Mouse (Mus musculus) gastrocnemius, postnatal 4 days (tissue): ENCODE data around the gene Gjb4. TPM values are rescaled to one million over a fixed set of nuclear protein-coding genes. Genes with fewer than 3 reads are reported as not detected.

Experiments
- DNase-seq, 2 experiments: peaks; one replicate each; pipeline ENCODE4 v3.0.0; 2021 to 2022; ENCODE audit warnings: low spot score in 2 of 2, mixed read lengths in 2 of 2
- total RNA-seq, 2 experiments: library from RNA; stranded (reverse); gene quantifications; 2 replicates each; pipeline ENCODE4 v1.2.3; 2021

Gene Gjb4
- total RNA-seq, 2 experiments from 2014 or later: not detected

GRCm38 (mm10) chr4:127352594-127352993, 1.3 kb downstream of the Gjb4 start:
- DNase-seq: no peak

GRCm38 (mm10) chr4:127349560-127350300, 4.2 kb downstream of the Gjb4 start:
- DNase-seq: no peak

- DNase-seq: no peak
Measured at GRCm38 (mm10) chr4:127345000-127345399, 8.9 kb downstream of the Gjb4 start.

GRCm38 (mm10) chr4:127341372-127341771, 12.5 kb downstream of the Gjb4 start:
- DNase-seq: no peak

GRCm38 (mm10) chr4:127337668-127338067, 16.2 kb downstream of the Gjb4 start:
- DNase-seq: no peak

- no peak for DNase-seq
Measured at GRCm38 (mm10) chr4:127334870-127335504, 18.9 kb downstream of the Gjb4 start.

GRCm38 (mm10) chr4:127331171-127331570, 22.7 kb downstream of the Gjb4 start:
- DNase-seq: no peak

- DNase-seq: no peak
Measured at GRCm38 (mm10) chr4:127330181-127331100, 23.4 kb downstream of the Gjb4 start, which contains the start of gene Gjb3. Gene Gjb3 (minus strand): TSS chr4:127330844.

GRCm38 (mm10) chr4:127329751-127330150, 24.1 kb downstream of the Gjb4 start:
- no peak for DNase-seq

- no peak for DNase-seq
Measured at GRCm38 (mm10) chr4:127329046-127329445, 24.8 kb downstream of the Gjb4 start.

GRCm38 (mm10) chr4:127328378-127328777, 25.5 kb downstream of the Gjb4 start:
- DNase-seq: no peak

- no peak for DNase-seq
Measured at GRCm38 (mm10) chr4:127327749-127328148, 26.1 kb downstream of the Gjb4 start.

GRCm38 (mm10) chr4:127327258-127327657, 26.6 kb downstream of the Gjb4 start:
- DNase-seq: no peak

GRCm38 (mm10) chr4:127325276-127325675, 28.6 kb downstream of the Gjb4 start:
- no peak for DNase-seq

- DNase-seq: peak; percentile 61 to 78
Measured at GRCm38 (mm10) chr4:127324759-127325158, 29.1 kb downstream of the Gjb4 start.

- DNase-seq: no peak
Measured at GRCm38 (mm10) chr4:127324296-127324695, 29.6 kb downstream of the Gjb4 start.

- DNase-seq: no peak
Measured at GRCm38 (mm10) chr4:127323651-127324050, 30.2 kb downstream of the Gjb4 start.

- peak in 1 of 2 experiments; percentile 61 for DNase-seq
Measured at GRCm38 (mm10) chr4:127319613-127320012, 34.3 kb downstream of the Gjb4 start.

GRCm38 (mm10) chr4:127317143-127317542, 36.7 kb downstream of the Gjb4 start:
- DNase-seq: no peak

GRCm38 (mm10) chr4:127315753-127316152, 38.1 kb downstream of the Gjb4 start:
- no peak for DNase-seq

- no peak for DNase-seq
Measured at GRCm38 (mm10) chr4:127314585-127314984, 39.3 kb downstream of the Gjb4 start.

- peak in 1 of 2 experiments; percentile 72 for DNase-seq
Measured at GRCm38 (mm10) chr4:127313861-127314260, 40.0 kb downstream of the Gjb4 start, which contains the start of gene Gja4. Gene Gja4 (minus strand): TSS chr4:127314039.
